Mouse (Mus musculus): ENCODE measurements at regions not wholly inside any gene's neighbourhood (a gene's known extent, or its start where the extent isn't known, plus 50 kb on each side); places are given as distances from the start of the nearest gene placed in this dataset.

GRCm38 (mm10) chr12:71623271-71623670 is 207.6 kb upstream of the Daam1 start:
- 71% methylated on average over 5 of the region's 5 CpGs for WGBS
- Histone ChIP-seq H3K36me3 (ENCODE audit: control insufficient read depth, insufficient read depth, low read length) (no peaks in the 10 kb centered on the region), H3K4me2 (ENCODE audit: low read depth, low read length) (no peak overlapping the region), H3K9ac (ENCODE audit: low read length) (no peak overlapping the region), H3K4me1 (replicated peaks; ENCODE audit: control insufficient read depth, insufficient read depth, low read length) (peaks cover 27% of the 10 kb centered on the region), H3K27me3 (ENCODE audit: control insufficient read depth, insufficient read depth, low read depth, low read length) (no peaks in the 10 kb centered on the region), H3K4me3 (ENCODE audit: low read length) (no peak overlapping the region), H3K27ac (ENCODE audit: low read length) (no peak overlapping the region), H3K9me3 (ENCODE audit: control insufficient read depth, low read length) (no peaks in the 10 kb centered on the region)
- no peak for ATAC-seq (ENCODE audit: low read depth)

GRCm38 (mm10) chr12:71624076-71624475 is 206.8 kb upstream of the Daam1 start:
- Histone ChIP-seq H3K4me1 (replicated peaks; ENCODE audit: control insufficient read depth, insufficient read depth, low read length) (peaks cover 23% of the 10 kb centered on the region), H3K27ac (ENCODE audit: low read length) (no peak overlapping the region), H3K4me2 (ENCODE audit: low read depth, low read length) (no peak overlapping the region), H3K4me3 (ENCODE audit: low read length) (no peak overlapping the region), H3K9me3 (ENCODE audit: control insufficient read depth, low read length) (no peaks in the 10 kb centered on the region), H3K36me3 (ENCODE audit: control insufficient read depth, insufficient read depth, low read length) (no peaks in the 10 kb centered on the region), H3K9ac (ENCODE audit: low read length) (no peak overlapping the region), H3K27me3 (ENCODE audit: control insufficient read depth, insufficient read depth, low read depth, low read length) (no peaks in the 10 kb centered on the region)
- no peak for ATAC-seq (ENCODE audit: low read depth)
- 43% methylated on average over 8 of the region's 8 CpGs for WGBS

GRCm38 (mm10) chr12:71624676-71625075 is 206.2 kb upstream of the Daam1 start:
- no peaks in the 10 kb centered on the region for H3K9me3 ChIP-seq (ENCODE audit: control insufficient read depth, low read length)
- no peak overlapping the region for H3K4me2 ChIP-seq (ENCODE audit: low read depth, low read length)
- H3K9ac ChIP-seq (ENCODE audit: low read length) = no peak overlapping the region
- H3K27me3 ChIP-seq (ENCODE audit: control insufficient read depth, insufficient read depth, low read depth, low read length) = no peaks in the 10 kb centered on the region
- 23% methylated on average over 6 of the region's 6 CpGs for WGBS
- no peak overlapping the region for H3K27ac ChIP-seq (ENCODE audit: low read length)
- no peak for ATAC-seq (ENCODE audit: low read depth)
- peaks cover 24% of the 10 kb centered on the region for H3K4me1 ChIP-seq (replicated peaks; ENCODE audit: control insufficient read depth, insufficient read depth, low read length)
- no peaks in the 10 kb centered on the region for H3K36me3 ChIP-seq (ENCODE audit: control insufficient read depth, insufficient read depth, low read length)
- no peak overlapping the region for H3K4me3 ChIP-seq (ENCODE audit: low read length)

- Histone ChIP-seq H3K4me3 (ENCODE audit: low read length) (no peak overlapping the region), H3K36me3 (ENCODE audit: control insufficient read depth, insufficient read depth, low read length) (no peaks in the 10 kb centered on the region), H3K27ac (ENCODE audit: low read length) (no peak overlapping the region), H3K9me3 (ENCODE audit: control insufficient read depth, low read length) (no peaks in the 10 kb centered on the region), H3K27me3 (ENCODE audit: control insufficient read depth, insufficient read depth, low read depth, low read length) (no peaks in the 10 kb centered on the region), H3K4me2 (ENCODE audit: low read depth, low read length) (no peak overlapping the region), H3K9ac (ENCODE audit: low read length) (no peak overlapping the region), H3K4me1 (replicated peaks; ENCODE audit: control insufficient read depth, insufficient read depth, low read length) (peaks cover 25% of the 10 kb centered on the region)
- no peak for ATAC-seq (ENCODE audit: low read depth)
- 45% methylated on average over 4 of the region's 4 CpGs for WGBS
Measured at GRCm38 (mm10) chr12:71625115-71625514, 205.8 kb upstream of the Daam1 start.

GRCm38 (mm10) chr12:71626801-71627200 is 204.1 kb upstream of the Daam1 start:
- Histone ChIP-seq H3K27ac (ENCODE audit: low read length) (peak overlapping the region; percentile 63), H3K9ac (ENCODE audit: low read length) (no peak overlapping the region), H3K4me2 (ENCODE audit: low read depth, low read length) (no peak overlapping the region), H3K9me3 (ENCODE audit: control insufficient read depth, low read length) (no peaks in the 10 kb centered on the region), H3K4me1 (replicated peaks; ENCODE audit: control insufficient read depth, insufficient read depth, low read length) (peaks cover 25% of the 10 kb centered on the region), H3K36me3 (ENCODE audit: control insufficient read depth, insufficient read depth, low read length) (no peaks in the 10 kb centered on the region), H3K27me3 (ENCODE audit: control insufficient read depth, insufficient read depth, low read depth, low read length) (no peaks in the 10 kb centered on the region), H3K4me3 (ENCODE audit: low read length) (no peak overlapping the region)
- peak; percentile 93 for ATAC-seq (ENCODE audit: low read depth)
- WGBS = 50% methylated on average over 4 of the region's 4 CpGs

DNA sequence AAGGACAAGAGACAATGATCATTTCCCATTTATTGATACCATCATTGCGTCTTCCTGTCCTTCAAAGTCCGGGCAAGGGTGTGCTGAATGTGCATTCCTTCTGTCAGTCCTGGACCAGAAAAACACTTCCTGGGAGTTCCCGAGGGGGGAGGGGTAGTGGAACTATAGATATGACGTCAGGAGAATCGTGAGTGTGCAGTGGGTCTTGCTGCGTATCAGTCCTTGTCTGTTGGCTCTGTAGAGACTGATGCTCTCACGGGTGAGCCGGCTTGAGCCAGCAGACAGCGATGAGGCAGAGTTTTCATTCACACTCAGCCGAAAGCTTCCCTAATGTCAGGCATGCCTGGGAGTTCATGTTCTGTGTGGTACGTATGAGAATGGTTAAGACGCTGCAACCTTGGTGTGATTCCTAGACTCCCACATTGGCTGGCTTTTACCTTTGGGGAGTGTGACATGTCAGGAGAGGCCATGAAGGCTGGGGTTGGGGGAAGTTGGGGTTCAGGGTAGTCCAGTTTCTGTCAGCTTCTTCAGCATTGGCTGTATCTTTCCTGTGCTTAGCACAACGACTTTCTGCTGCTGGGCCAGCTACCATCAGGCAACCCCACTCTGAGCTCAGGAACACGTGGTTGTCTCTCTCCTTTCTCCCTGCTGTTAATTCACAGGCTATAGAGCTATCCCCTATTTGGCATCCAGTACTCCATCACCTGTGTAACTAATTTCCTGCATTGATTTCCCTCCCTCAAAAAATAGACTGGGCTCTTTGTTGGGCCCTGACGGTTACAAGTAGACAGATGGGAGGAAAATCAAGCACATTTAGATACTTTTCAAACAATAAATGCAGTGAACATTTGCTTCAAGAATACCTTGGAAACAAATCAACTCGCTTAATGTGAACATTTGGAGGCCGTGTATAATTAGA is 203.2 kb upstream of the Daam1 start:
- WGBS = 49% methylated on average over 17 of the region's 17 CpGs
- H3K27me3 ChIP-seq (ENCODE audit: control insufficient read depth, insufficient read depth, low read depth, low read length) = no peaks in the 10 kb centered on the region
- no peaks in the 10 kb centered on the region for H3K9me3 ChIP-seq (ENCODE audit: control insufficient read depth, low read length)
- H3K4me1 ChIP-seq (replicated peaks; ENCODE audit: control insufficient read depth, insufficient read depth, low read length) = peaks cover 25% of the 10 kb centered on the region
- no peak overlapping the region for H3K4me2 ChIP-seq (ENCODE audit: low read depth, low read length)
- H3K36me3 ChIP-seq (ENCODE audit: control insufficient read depth, insufficient read depth, low read length) = no peaks in the 10 kb centered on the region
- H3K9ac ChIP-seq (ENCODE audit: low read length) = no peak overlapping the region
- ATAC-seq (ENCODE audit: low read depth) = peak; percentile 15; the same call in 1 of the 2 replicates
- H3K27ac ChIP-seq (ENCODE audit: low read length) = peak overlapping the region; percentile 5
- H3K4me3 ChIP-seq (ENCODE audit: low read length) = no peak overlapping the region

GRCm38 (mm10) chr12:71628340-71628738 is 202.5 kb upstream of the Daam1 start:
- Histone ChIP-seq H3K27ac (ENCODE audit: low read length) (no peak overlapping the region), H3K9ac (ENCODE audit: low read length) (no peak overlapping the region), H3K36me3 (ENCODE audit: control insufficient read depth, insufficient read depth, low read length) (no peaks in the 10 kb centered on the region), H3K4me2 (ENCODE audit: low read depth, low read length) (no peak overlapping the region), H3K4me3 (ENCODE audit: low read length) (no peak overlapping the region), H3K4me1 (replicated peaks; ENCODE audit: control insufficient read depth, insufficient read depth, low read length) (peaks cover 24% of the 10 kb centered on the region), H3K9me3 (ENCODE audit: control insufficient read depth, low read length) (no peaks in the 10 kb centered on the region), H3K27me3 (ENCODE audit: control insufficient read depth, insufficient read depth, low read depth, low read length) (no peaks in the 10 kb centered on the region)
- ATAC-seq (ENCODE audit: low read depth) = no peak
- WGBS = 73% methylated on average over 5 of the region's 5 CpGs

DNA sequence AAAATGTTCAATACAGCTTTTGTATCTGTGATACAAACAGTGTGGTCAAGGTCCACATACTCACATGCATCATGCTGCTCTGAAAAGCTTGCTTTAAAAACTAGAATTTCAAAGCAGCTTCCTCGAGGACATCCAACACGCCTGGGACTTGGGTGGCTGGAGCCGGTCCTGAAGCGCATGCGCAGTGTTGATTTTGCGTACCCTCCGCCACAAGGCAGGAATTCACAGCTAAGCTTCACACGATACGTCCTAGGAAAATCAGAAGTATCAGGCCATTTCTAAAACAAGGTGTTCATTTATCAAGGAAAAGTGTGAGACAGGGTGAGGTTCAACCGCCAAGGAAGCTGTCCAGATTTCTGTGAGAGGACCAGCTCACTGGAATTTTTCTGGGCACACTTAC is 202.1 kb upstream of the Daam1 start:
- WGBS = 72% methylated on average over 10 of the region's 10 CpGs
- H3K9ac ChIP-seq (ENCODE audit: low read length) = no peak overlapping the region
- H3K4me3 ChIP-seq (ENCODE audit: low read length) = no peak overlapping the region
- H3K36me3 ChIP-seq (ENCODE audit: control insufficient read depth, insufficient read depth, low read length) = no peaks in the 10 kb centered on the region
- no peak overlapping the region for H3K4me2 ChIP-seq (ENCODE audit: low read depth, low read length)
- H3K27ac ChIP-seq (ENCODE audit: low read length) = no peak overlapping the region
- no peaks in the 10 kb centered on the region for H3K9me3 ChIP-seq (ENCODE audit: control insufficient read depth, low read length)
- no peak for ATAC-seq (ENCODE audit: low read depth)
- H3K4me1 ChIP-seq (replicated peaks; ENCODE audit: control insufficient read depth, insufficient read depth, low read length) = peaks cover 20% of the 10 kb centered on the region
- no peaks in the 10 kb centered on the region for H3K27me3 ChIP-seq (ENCODE audit: control insufficient read depth, insufficient read depth, low read depth, low read length)

DNA sequence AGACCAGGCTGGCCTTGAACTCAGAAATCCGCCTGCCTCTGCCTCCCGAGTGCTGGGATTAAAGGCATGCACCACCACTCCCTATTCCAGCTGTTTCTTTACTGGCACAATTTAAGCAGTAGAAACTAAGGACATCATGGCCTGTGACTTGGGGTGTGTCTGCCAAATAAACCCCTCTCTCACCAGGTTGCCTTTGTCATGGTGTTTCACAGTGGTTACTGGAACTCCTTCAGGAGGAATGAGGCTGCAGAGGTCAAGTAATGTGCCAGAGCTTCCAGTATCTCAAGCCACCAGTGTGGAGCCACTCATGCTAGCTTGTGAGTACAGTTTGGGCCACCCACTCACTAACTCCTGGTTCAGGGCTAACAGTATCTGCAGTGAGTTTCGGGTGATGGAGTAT is 200.5 kb upstream of the Daam1 start:
- no peak overlapping the region for H3K27ac ChIP-seq (ENCODE audit: low read length)
- H3K4me1 ChIP-seq (replicated peaks; ENCODE audit: control insufficient read depth, insufficient read depth, low read length) = peaks cover 14% of the 10 kb centered on the region
- 87% methylated on average over 3 of the region's 3 CpGs for WGBS
- no peak overlapping the region for H3K4me2 ChIP-seq (ENCODE audit: low read depth, low read length)
- no peaks in the 10 kb centered on the region for H3K9me3 ChIP-seq (ENCODE audit: control insufficient read depth, low read length)
- no peaks in the 10 kb centered on the region for H3K27me3 ChIP-seq (ENCODE audit: control insufficient read depth, insufficient read depth, low read depth, low read length)
- no peaks in the 10 kb centered on the region for H3K36me3 ChIP-seq (ENCODE audit: control insufficient read depth, insufficient read depth, low read length)
- no peak overlapping the region for H3K9ac ChIP-seq (ENCODE audit: low read length)
- no peak for ATAC-seq (ENCODE audit: low read depth)
- no peak overlapping the region for H3K4me3 ChIP-seq (ENCODE audit: low read length)

All from lung, embryonic 16.5 days (tissue).